Mouse (Mus musculus) cerebellum, adult 8-10 months (tissue): ENCODE measurements around the gene Ccdc69.
A peak's percentile ranks its signal among the peaks of the same experiment; 100 is the strongest.

Experiments used
- DNase-seq: peaks from one replicate; pipeline ENCODE4 v3.0.0; 2022

Gene Ccdc69

DNA sequence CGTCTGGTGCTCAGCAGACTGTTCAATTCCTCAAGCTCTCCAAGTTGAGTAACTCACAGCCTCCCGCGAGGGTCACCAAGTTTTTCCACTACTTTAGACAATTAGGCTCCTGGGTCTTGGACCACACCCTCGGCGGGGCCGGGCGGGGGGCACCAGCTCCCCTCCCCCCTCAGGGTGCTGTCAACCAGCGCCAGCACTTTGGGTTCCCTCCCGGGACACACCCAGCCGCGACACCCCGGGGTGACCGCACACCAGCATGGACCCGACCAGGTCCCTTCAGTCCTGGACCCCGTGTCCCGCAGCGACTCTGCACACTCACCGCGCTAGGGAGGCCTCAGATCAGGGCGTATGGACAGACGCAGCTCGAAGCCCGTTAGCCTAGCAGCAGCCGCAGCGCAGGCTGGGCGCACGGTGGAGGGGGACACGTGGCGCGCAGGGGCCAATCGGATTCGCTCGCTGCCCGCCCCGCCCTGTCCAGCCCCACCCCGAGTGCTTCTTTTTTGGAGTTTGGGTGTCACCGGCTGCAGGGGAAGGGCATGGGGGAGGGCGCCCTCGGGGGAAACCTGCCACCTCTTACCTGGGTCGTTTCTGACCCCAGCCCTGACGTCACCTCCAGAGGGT lies 44.8 kb downstream of the Ccdc69 start, which contains the start of gene Anxa6:
Gene Anxa6 (minus strand): TSS at position 406 of the 621 bp plus-strand sequence.
- peak; percentile 77 for DNase-seq

DNA sequence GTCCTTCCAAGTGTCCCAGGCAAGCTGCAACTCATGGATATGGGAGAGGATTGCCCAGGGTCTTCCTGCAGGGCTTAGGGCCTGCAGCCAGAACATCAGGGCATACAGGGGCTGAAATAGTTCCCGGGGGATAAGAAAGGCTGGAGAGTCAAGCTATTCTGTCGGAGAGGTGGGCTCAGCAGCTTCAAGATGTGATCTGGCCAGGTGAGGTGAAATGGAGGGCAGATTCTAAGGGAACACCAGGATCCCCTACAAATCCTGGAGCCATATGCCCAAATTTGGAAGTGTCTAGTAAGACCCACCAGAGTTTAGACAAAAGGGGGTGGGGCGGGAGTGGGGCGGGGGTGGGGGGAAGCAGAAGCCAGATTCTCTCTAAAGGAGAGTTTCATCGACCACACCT lies 45.6 kb downstream of the Ccdc69 start:
- no peak for DNase-seq

DNA sequence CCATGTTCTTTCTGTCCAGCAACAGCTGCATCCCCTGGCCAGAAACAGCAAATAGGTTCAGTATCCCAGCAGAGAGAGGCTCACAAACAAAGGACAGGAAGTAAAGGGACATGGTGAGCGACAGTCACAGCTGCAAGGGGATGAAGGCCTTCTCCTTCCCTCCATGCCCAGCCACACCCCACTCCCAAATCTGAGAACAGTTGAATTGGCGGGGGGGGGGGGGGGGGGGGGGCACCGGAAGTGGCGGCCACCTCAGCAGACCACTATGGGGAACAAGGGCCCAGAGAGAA lies 46.0 kb downstream of the Ccdc69 start:
- no peak for DNase-seq

DNA sequence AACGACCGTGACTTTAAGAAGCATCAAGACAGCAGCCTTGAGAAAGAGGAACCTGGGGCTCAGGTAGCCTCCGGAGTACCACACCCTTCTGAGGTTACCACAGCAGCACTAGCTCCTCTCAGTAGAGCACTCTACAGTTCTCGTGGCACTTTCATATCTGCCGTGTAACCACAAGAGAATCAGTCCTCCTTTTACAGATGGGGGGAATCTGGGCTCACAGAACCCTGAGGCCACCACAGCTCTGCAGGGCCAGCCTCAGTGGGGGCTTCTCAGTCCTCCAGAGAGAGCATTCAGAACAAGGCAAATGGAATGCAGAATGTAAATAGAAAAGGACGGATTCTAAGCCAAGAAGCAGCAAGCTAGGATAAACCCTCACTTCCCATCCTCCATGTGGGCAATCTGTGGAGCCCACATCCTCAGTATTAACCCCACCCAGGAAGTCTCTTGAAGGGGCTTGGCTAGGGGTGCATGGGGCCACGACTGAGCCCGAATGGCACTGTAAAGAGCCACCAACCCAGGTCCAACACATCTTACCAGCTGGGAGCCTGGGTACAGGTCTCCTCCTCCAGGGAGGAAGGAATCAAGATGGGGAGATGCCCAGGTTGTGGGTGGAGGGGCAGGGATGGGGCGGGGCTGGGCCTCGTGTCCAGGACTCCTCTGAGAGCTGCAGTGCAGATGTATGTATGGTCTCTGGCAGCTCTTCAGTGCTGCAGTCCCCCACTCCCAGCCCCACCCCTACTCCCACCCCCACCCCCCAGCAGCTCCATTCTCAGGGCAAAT lies 46.5 kb downstream of the Ccdc69 start:
- no peak for DNase-seq

DNA sequence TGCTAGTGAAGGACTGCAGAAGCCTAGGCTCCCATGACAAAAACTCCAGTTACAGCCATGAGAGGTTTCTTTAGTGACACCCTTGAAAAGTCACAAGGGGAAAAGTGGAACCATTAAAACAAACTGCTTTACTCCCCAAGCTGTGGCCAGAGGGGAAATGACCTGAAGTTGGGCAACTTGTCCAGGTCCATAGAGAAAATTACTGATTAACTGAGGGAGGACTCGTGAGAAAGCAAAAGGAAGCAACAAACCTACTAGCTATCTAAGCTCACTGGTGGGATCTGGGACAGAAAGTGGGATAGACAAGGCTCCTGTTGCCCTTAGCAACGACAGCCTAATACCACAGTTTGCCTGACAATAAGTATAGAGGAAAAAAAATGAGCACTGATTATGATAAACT lies 49.4 kb downstream of the Ccdc69 start:
- no peak for DNase-seq

DNA sequence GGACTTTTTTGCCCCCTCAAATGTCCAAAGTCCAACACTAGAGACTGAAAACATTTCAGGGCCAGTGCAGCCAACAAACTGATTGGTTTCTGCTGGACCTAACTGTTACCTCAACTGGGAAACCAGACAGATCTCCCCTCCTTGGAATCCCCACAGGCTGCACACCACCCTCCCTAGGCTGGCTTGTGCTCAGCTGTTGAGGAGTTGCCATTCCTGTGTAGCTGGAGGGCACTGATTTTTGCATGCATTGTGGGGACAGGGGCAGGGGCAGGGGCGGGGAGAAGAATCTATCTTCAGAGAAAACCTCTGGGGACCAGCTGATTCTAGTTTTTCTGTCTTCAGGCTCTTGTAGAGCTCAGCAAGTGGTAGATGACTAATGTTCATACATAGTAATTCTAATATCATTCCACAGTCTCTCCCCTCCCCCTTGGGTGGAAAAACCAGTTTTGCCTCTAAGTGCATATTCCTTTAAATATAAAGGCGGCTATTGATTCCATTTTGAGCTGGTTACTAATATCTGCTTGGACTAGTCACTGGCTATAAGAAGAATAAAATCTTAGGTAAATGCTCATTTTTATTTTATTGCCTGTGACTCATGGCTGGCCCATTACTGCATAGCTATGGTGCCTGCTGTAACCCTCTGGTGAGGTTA lies 50.6 kb downstream of the Ccdc69 start:
- DNase-seq, result no peak

DNA sequence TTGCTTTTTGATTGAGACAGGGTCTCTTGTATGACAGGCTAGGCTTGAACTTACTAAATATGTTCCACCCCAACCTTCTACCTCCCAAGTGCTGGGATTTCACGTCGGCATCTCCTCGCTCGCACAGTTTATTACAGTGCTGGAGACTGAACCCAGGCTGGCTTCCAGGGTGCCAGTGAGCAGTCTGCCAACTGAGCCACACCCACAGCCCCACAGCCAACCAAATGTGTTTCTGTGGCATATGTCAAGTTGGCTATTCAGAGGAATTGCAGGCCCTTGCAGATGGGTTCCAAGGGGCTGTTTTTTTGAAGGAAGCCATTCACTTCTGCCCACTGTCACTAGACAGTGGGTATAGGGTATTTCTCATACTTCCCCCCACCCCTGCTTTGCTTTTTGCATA lies 52.0 kb downstream of the Ccdc69 start:
- DNase-seq, result peak; percentile 41

DNA sequence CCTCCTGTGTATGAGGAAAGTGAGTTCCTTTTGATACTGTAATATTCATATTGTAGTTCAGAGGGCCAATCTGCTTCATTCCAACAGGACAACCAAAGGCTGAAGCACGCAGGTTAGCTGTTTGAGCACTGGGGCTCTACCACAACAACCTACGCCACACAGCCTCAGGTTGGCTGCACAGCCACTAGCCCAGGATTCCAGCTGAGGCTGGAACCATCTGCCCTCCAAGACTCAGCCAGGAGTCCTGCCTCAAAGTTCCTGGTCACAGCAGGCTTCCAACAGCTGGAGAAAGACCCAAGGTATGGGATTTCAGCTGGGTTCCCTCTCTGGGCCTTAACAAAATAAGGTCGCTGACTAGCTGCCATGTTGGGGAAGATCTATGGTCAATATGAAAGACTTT lies 54.3 kb downstream of the Ccdc69 start:
- DNase-seq, result no peak

DNA sequence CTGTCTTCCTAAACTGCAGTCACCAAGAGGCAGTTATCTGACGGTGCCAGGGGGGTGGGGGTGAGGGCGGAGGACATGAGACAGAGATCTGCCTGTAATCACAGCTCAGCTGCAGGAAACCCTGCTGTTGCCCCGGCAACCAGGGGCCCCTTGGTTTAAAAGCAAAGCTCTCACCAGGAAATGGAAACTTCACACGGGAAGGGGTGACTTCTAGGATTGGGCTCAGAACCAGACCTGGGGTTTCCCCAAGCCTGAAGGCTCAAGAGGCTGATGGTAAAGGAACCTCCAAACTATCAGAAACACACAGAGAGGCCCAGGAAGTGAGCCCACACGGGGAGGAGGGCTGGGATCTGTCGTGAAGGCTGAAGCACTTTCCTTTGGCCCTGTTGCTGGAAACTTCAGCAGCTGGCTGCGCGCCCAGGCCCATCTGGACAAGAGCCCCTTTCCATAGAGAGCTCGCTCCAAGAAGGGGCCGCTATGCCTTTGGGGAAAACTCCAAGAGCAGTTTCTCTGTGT lies 54.8 kb downstream of the Ccdc69 start:
- no peak for DNase-seq

DNA sequence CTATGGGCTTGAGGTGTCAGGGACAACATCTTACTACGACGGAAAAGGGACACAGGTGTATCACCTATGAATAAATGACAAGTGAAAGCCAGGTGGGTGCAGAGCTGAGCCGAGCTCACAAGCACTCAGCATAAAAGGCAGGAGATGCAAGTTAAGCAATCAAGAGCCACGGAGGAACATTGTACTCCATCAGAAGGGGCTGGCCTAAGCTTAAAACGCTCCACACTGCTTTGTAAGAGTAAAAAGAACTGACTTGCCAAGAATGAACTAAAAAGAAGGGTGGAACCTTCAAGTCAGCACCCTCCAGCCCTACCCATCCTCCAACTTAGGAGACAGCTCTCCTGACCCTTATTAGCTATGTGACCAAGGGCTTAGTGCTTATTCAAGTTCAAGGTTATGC lies 55.4 kb downstream of the Ccdc69 start:
- DNase-seq, result no peak

DNA sequence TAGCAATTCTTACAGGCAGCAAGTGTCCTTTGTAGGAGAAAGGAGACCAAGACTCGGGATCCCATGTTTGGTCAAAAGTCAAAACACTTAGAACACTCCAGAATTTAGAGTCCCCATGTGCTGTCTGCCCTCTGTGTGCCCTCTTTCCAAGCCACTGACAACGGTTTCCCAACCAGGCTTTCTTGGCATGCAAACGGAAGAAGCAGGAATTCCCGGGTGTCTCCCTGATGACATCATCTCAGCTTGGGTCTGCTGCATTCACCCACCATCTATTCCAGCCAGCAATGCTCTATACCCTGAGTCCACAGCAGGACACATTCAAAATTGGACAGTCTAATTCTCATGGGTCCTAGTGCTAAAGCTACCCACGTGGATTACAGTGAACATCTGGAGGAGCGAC lies 56.1 kb downstream of the Ccdc69 start:
- DNase-seq, result no peak

DNA sequence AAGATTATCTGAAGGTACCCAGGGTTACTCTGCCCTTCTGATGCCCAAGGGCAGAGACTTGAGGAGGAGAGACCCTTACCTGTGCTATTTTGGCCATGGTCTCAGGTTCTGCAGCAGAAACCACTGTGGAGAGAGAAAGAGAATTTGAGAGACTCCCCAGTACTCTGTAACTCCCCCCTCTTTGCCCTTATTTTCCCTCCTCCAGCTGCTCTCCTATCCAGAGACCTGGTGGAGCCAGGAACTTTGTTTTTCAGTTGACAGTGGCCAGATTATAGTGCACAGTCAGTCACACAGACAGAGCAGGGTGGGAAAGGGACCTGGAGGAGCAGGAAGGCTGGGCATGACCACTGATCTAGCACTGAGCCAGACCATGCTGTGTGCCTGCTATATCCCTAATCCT lies 56.5 kb downstream of the Ccdc69 start:
- no peak for DNase-seq

DNA sequence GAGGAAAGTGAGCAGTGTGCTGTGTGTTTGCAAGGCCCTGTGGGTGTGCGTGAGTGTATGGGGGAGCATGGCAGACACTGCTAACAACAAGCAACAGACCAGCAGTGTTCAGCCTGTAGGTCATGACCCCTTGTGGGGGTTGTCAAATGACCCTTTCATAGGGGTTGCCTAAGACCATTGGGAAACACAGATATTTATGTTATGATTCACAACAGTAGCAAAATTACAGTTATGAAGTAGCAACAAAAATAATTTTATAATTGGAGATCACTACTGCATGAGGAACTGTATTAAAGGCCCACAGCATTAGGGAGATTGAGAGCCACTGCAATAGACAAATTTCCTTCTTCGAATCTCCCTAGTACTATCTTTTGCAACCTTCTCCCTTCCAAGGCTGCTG lies 58.2 kb downstream of the Ccdc69 start:
- no peak for DNase-seq

DNA sequence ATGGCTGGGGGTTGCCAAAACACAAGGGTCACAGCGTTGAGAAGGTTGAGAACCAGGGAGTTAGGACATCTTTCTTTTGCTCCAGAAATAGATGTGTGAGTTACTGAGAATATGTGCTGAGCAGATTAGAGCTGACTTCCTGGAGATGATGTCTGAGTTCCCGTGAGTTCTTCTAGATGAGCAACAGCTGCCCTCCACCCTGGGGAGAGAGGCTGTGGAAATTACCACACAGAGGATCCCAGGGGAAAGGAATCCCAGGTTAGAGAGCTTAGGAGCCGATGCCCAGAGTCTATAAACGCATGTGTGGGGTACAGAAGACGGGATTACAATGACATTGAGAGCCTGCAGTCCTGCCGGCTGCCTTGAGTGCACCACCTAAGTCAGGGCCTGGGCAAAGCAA lies 59.9 kb downstream of the Ccdc69 start:
- no peak for DNase-seq

DNA sequence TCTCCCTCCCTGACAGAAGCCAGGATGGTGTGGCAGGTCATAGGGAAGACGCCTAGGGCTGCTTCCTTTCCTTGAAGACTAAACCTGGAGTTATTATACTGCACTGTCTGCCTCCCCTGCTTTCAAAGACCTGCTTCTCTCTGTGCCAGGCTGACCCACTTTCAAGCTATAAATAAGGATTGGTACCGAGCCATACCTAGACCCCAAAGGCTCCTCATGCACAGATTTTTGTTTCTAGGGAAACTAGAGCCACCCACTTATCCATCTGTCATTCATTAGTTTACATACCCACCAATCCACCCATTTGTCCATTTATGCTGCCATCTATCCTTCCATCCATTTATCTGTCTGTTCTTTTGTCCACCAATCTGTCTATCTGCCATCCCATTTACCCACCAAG lies 60.7 kb downstream of the Ccdc69 start:
- no peak for DNase-seq

DNA sequence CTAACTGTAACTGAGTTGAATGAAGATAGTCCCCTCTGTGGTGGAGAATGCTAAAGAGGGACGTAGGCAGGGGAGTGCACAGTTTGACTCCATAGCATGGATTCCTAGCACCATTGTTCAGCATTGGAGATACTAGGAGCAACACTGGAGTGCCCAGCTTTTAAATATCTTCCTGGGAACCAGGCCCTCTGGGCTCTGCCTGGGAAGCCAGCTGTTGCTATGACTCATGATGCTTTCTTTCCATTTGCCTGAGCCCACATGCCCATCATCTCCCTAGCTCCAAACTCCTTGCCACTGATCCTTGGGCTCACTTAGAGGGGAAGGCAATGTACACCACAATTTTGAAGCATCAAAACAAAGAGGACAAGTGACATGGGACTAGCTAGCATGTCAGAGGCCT lies 61.2 kb downstream of the Ccdc69 start:
- DNase-seq, result no peak

DNA sequence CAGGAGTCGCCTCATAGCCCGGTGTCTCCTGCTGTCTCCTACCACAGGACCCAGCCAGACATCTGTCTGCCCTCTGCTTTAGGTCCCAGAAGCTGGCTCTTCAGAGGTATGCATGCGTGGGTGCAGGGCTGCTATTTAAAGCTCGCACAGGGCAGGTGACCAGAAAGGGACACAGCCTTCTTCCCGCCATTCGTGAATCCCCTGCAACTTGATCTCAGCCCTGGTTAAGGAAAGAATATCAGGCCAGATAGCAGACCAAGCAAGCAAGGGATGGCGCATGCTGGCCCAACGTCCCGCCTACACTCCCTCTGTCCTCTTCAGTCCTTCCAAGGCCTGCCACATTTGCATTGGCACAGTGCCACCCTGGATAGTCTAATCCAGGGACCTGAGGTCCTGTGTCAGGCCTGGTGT lies 62.1 kb downstream of the Ccdc69 start:
- DNase-seq, result peak; percentile 62

DNA sequence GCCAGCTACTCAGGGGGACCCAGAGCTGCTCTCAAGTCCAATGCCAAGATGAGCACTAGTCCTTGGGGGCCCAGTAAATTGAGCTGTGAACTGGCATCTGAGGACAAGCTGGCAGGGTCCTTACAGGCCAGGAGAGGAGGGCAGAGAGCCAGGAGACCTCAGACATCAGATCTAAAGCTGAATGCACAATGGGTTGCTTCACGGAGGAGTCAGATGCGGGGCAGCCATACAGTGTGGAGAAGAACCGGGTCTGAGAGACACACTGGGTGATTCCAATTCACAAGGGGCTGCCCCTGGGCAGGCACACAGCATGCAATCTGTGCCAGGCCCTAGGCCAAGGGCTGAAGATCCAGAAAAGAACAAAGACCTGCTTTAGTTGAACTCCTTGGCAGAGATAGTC lies 62.7 kb downstream of the Ccdc69 start:
- DNase-seq, result no peak

DNA sequence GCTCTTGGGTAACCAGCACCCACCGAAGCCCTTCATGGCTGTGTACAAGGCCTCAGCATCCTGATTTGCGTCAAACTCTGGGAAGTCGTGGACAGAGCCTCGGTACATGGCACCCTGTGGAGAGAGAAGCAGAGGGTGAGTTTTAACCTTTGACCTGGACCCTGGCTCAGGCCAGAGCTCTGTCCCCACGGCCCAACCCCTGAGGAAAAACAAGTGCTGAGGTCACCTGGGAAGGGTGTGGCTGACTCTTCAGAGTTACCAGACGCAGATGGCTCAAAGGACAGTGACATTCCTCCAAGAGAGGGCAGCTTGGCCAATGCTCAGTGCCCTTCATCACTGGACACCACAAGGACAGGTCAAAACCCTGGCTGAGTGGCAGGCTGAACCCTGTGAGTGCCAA lies 64.1 kb downstream of the Ccdc69 start:
- DNase-seq, result no peak

DNA sequence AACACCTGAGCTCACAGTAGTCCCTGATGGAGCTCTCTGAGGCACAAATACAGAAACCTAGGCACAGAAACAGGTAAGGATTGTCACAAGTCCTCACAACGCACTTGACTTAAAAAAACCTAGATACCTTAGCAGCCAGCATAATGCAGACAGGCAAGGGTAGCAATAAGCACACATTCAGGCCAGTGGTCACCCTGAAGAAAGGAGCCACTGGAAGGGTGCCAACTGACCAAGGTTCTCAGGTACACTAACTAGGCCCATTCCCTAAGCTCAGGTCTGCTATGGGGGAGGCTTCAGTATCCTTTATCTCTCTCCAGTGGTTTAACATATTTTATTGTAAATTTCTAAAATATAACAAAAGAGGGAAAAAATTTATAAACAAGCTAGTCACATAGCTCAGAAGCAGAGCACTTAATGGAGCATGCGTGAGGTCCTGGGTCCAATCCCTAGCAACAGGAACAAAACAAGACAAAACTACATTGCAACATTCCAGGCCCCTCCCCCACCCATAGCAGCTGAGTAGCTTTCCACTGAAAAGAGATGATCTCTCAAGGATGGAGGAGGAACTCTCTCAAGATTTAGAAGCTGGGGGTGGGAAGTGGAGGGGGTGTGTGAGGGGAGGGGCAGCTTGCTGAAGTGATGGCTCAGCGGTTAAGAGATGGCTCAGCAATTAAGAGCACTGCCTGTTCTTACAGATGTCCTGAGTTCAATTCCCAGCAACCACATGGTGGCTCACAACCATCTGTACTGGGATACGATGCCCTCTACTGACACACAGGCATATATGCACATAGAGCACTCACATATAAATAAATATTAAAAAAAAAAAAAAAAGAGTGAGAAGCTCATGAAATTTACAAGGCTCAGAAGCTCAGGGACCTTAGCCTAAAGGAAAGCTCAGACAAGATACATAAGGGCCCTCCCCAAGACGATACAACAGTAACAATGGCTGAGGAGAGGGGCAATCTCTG lies 65.1 kb downstream of the Ccdc69 start:
- no peak for DNase-seq

DNA sequence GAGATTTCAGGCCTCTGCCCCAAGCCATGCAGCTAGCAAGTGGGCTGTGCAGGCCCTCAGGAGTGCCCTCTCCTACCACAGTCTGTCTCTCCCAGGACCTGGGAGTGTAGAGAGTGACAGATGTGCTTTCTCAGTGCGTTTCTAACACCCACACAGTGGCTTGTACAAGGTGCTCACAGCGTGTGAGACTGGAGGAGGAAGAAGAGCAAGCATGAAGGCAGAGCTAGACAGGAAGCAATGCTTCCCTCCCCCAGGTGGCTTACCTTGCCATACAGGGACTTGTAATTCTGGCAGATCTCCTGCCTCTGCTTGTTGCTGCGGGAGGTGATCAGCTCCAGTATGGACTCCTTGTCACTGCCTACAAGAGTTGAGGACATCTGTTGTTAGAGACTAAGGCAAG lies 66.5 kb downstream of the Ccdc69 start:
- no peak for DNase-seq

DNA sequence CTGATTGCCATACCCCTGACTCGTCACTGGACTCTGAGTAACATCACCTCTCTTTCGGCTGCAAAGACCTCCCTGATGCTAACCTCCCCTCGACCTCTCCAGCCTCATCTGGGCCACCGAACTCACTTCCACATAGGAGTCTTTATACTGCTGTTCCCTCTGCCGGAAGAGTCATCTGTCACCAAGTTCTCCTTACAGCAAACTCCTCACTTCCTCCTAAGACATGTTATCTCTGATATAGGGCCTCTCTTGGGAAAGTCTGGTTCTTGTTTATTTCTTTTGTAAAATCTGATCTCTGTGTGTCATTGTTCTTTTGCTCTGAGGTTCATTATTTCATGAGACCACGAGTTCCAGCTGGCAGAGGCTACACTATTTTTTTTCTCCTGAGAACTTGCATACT lies 69.7 kb downstream of the Ccdc69 start:
- DNase-seq, result no peak

DNA sequence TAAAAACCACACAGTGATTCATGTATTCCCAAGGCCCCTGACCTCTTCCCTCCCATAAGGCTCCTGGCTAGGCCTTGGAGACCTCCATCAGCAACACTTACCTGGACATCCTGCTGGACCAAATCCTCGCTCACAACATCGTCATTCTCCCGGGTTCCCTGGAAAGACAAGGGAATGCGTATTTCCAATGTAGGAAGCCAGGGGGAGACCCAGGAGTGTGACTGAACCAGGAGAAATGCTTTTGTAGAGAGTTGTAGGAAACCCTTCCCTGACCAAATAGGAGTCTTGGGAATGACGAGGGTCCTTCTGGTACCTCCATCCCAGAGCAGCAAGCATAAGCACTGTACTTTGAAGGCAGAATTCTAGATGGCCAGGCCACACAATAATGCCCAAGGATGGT lies 72.2 kb downstream of the Ccdc69 start:
- DNase-seq, result no peak
